Mouse (Mus musculus) midbrain, embryonic 14.5 days (tissue): ENCODE measurements around the gene Olfr30. TPM values are rescaled to one million over a fixed set of nuclear protein-coding genes. Genes with fewer than 3 reads are reported as not detected.
"Not testable (repeated sequence)": the region's sequence is repeated elsewhere in the genome, so short reads cannot be mapped to it uniquely, and the experiment has no call there.

ENCODE experiments used
- ATAC-seq: fragments of 200-750 bp; cut with Nextera tagmentation; 2 replicates; pipeline ENCODE4 v1.8.0; 2017; ENCODE audit warnings: moderate number of reproducible peaks, moderate library complexity; ENCODE audit not compliant: low FRiP score, low TSS enrichment
- DNase-seq: peaks from one replicate; pipeline ENCODE4 v3.0.0-alpha.2; 2015
- H3K27ac ChIP-seq: fragments of 300-500 bp; sonication (generic); replicated peaks from 2 replicates; pipeline ENCODE4 v1.5.1; 2014; ENCODE audit warnings: mild to moderate bottlenecking, low read depth, low read length, moderate library complexity
- H3K27me3 ChIP-seq: fragments of 300-500 bp; sonication (generic); 2 replicates; pipeline ENCODE4 v1.6.1; 2014; ENCODE audit warnings: low read length, control low read depth, mixed read lengths; ENCODE audit not compliant: control insufficient read depth, insufficient read depth
- H3K36me3 ChIP-seq: fragments of 300-500 bp; sonication (generic); 2 replicates; pipeline ENCODE4 v1.6.1; 2014; ENCODE audit warnings: low read length, control low read depth; ENCODE audit not compliant: control insufficient read depth, insufficient read depth
- H3K4me1 ChIP-seq: fragments of 300-500 bp; sonication (generic); 2 replicates; pipeline ENCODE4 v1.6.1; 2014; ENCODE audit warnings: mild to moderate bottlenecking, antibody characterized with exemption, low read length, control low read depth; ENCODE audit not compliant: control insufficient read depth, insufficient read depth
- H3K4me2 ChIP-seq: fragments of 300-500 bp; sonication (generic); 2 replicates; pipeline ENCODE4 v1.6.1; 2014; ENCODE audit warnings: mild to moderate bottlenecking, low read length, moderate library complexity
- H3K4me3 ChIP-seq: fragments of 300-500 bp; sonication (generic); replicated peaks from 2 replicates; pipeline ENCODE4 v1.5.1; 2014; ENCODE audit warnings: low read depth, low read length
- H3K9ac ChIP-seq: fragments of 300-500 bp; sonication (generic); replicated peaks from 2 replicates; pipeline ENCODE4 v1.6.1; 2014; ENCODE audit warnings: mild to moderate bottlenecking, low read length, moderate library complexity
- H3K9me3 ChIP-seq: fragments of 300-500 bp; sonication (generic); 2 replicates; pipeline ENCODE4 v1.6.1; 2016; ENCODE audit warnings: low read length, control low read depth, mixed read lengths; ENCODE audit not compliant: control insufficient read depth
- WGBS: fragments of 180-500 bp; shearing (Covaris S2); extraction: QIAGEN DNeasy Blood & Tissue Kit; methylation state at CpG from one replicate; pipeline ENCODE4 v1.1.7; 2014; 5-methylcytosine and 5-hydroxymethylcytosine counted together
- polyA plus RNA-seq: library from polyadenylated mRNA; unstranded; fragments of >200 nt; fragmentation: Nextera tagmentation; extraction: Ambion mirVana; gene quantifications from 2 replicates; pipeline ENCODE4 v1.2.1, GENCODE M21; 2014

Gene Olfr30
- not detected in 2 replicates for polyA plus RNA-seq

GRCm38 (mm10) chr11:58462170-58462569 lies at the start of gene Olfr30:
Gene Olfr30 (minus strand): TSS chr11:58462270.
- Histone ChIP-seq H3K9me3 (no peaks in the 10 kb centered on the region), H3K4me2 (no peak within 1 kb of the TSS), H3K27ac (no peak within 1 kb of the TSS), H3K27me3 (no peaks in the 10 kb centered on the region), H3K4me1 (no peaks in the 10 kb centered on the region), H3K4me3 (no peak within 1 kb of the TSS), H3K36me3 (no peaks in the 10 kb centered on the region), H3K9ac (no peak within 1 kb of the TSS)
- no peak for ATAC-seq
- DNase-seq: no peak

DNA sequence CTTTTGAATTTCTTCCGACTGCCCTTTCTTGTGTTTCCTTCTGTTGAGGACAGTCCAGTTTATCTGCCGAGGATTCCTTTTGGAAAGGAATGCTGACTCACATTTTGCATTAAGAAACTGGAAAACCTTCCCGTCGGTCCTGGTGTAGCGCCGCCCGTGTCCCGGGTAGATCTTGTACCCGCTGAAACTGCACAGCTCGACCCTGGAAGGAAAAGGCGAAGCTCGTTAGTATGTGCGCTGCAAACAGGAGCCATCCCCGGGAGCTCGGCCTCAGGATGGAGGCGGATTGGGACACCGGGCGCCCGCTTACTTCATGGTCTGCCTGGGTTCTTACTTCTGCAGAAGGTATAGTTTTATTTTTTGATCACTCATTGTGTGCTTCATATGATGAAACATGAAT lies 47.0 kb upstream of the Olfr30 start:
- not testable (repeated sequence) for H3K4me3 ChIP-seq, H3K4me1 ChIP-seq, H3K9me3 ChIP-seq, H3K4me2 ChIP-seq, H3K36me3 ChIP-seq, ATAC-seq, H3K27ac ChIP-seq, H3K27me3 ChIP-seq, DNase-seq, H3K9ac ChIP-seq
- 88% methylated on average over 19 of the region's 19 CpGs for WGBS

DNA sequence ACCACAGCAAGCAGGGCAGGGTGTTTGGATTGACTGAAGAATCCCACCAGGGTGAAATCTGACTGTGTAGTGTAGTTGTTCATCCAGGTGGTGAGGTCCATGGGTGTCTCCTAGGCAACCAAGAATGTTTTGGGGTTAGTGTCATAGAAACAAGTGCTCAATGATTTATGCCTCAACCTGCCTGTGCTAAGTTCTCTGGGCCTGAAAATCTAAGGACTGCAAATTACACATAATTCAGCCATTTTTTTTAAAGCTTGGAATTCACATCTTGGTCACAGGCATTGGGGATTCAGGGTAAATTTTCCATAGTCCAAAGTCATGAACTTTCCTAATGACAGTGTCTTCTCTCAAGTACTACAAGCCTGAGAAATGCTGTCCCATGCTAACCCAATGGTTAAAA lies 40.4 kb upstream of the Olfr30 start, which contains the start of gene Olfr331:
Olfr331 (minus strand) TSS at position 101 of the 400 bp plus-strand sequence.
- not testable (repeated sequence) for H3K27me3 ChIP-seq, H3K4me3 ChIP-seq, H3K4me2 ChIP-seq, H3K36me3 ChIP-seq, H3K27ac ChIP-seq, H3K9me3 ChIP-seq, DNase-seq, H3K9ac ChIP-seq, ATAC-seq, H3K4me1 ChIP-seq

DNA sequence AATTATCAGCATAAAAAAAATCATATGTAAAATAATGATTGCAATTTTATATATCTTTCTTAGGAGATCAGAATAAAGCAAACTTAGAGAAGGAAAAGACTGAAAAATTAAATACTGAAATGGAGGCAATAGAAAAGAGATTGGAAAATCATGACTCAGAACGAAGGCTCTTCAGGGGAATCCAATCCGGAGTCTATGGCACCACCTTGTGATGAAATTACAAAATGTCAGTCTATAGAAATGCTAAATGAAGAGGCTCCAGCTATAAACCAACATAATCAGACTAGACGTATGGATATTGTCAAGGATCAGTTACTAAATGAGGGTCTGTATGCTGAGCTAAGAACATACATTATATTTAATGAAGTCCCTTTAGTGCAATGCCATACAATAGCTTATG lies 37.2 kb upstream of the Olfr30 start:
- no peaks in the 10 kb centered on the region for H3K4me1 ChIP-seq
- no peak overlapping the region for H3K9ac ChIP-seq
- no peaks in the 10 kb centered on the region for H3K27me3 ChIP-seq
- H3K36me3 ChIP-seq: no peaks in the 10 kb centered on the region
- ATAC-seq: no peak
- no peak overlapping the region for H3K4me2 ChIP-seq
- 60% methylated on average over 3 of the region's 3 CpGs for WGBS
- no peak overlapping the region for H3K27ac ChIP-seq
- H3K9me3 ChIP-seq: no peaks in the 10 kb centered on the region
- H3K4me3 ChIP-seq: no peak overlapping the region
- DNase-seq: peak; percentile 77

DNA sequence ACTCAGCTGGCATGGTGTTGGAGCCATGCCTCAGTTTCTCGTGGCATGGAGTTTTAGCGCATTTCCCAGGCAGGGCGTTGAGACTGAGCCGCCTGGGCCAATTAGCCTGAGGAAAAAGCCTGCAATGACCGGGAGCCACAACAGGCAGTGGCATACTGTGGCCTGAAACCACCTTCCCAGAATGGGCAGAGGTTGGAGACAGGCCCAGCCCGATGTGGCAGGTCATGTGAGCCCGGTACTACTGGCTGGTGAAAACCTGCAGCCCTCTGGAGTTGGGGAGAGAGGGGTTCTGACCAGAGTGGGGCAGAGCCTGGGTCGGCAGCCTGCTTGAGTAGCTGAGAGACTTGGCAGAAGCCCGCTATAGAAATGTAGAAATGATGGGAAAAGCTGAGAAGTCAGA lies 36.7 kb upstream of the Olfr30 start:
- Histone ChIP-seq H3K9me3 (no peaks in the 10 kb centered on the region), H3K36me3 (no peaks in the 10 kb centered on the region), H3K9ac (no peak overlapping the region), H3K4me3 (no peak overlapping the region), H3K27me3 (no peaks in the 10 kb centered on the region), H3K4me1 (no peaks in the 10 kb centered on the region), H3K4me2 (no peak overlapping the region), H3K27ac (no peak overlapping the region)
- ATAC-seq (no peak), DNase-seq (no peak)
- 87% methylated on average over 9 of the region's 9 CpGs for WGBS

GRCm38 (mm10) chr11:58492455-58492854 lies 30.4 kb upstream of the Olfr30 start, which contains the start of gene Olfr332:
Gene Olfr332 (minus strand): TSS chr11:58492555.
- Histone ChIP-seq H3K27me3 (no peaks in the 10 kb centered on the region), H3K36me3 (no peaks in the 10 kb centered on the region), H3K4me1 (no peaks in the 10 kb centered on the region), H3K4me3 (no peak within 1 kb of the TSS), H3K9me3 (no peaks in the 10 kb centered on the region), H3K9ac (no peak within 1 kb of the TSS), H3K27ac (no peak within 1 kb of the TSS), H3K4me2 (no peak within 1 kb of the TSS)
- no peak for ATAC-seq
- DNase-seq: no peak
- WGBS: 81% methylated on average over 2 of the region's 2 CpGs

DNA sequence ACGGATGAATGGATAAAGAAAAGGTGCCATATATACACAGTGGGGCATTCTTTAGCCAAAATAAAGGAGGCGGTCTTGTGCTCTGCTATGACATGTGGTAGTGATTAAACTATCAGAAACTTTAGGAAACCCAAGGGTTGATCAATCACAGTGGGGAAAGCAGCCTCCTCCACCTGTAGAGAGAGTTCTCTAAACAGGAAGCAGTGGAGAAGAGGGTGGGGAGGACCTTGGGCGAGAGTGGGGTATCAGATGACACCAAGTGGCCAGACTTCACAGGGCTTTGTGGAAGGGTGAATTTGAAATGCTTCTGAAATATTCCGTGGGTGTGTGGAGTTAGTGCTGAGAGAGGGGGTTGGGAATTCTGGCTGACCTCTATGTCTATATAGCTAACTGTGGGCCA lies 8.5 kb downstream of the Olfr30 start:
- Histone ChIP-seq H3K27ac (no peak overlapping the region), H3K36me3 (no peaks in the 10 kb centered on the region), H3K9ac (no peak overlapping the region), H3K9me3 (peaks cover 3% of the 10 kb centered on the region; the same call in 1 of the 2 replicates), H3K27me3 (no peaks in the 10 kb centered on the region), H3K4me3 (no peak overlapping the region), H3K4me2 (no peak overlapping the region), H3K4me1 (no peaks in the 10 kb centered on the region)
- no peak for DNase-seq
- 78% methylated on average over 4 of the region's 4 CpGs for WGBS
- ATAC-seq: no peak

DNA sequence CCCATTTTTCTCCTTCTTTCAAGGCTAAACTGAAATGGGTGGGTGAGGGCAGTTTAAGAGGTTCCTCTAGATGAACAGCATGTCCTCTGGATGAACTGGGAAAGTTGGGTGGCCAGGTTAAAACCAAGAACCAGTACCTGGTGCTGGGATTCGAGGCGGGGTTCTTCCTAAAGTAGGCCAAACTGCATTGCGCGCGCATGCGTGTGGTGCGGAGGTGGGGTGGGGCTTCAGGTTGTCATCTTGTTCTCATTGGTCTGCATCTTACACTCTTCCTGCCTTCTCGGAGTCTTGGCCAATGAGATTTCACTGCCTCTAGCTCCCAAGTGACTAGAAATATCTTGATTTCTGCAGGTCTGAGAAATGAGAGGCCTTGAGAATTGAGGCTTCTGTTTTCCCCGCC lies 9.3 kb downstream of the Olfr30 start, which contains the start of gene Lypd9:
Lypd9 (minus strand) TSS at position 165 of the 400 bp plus-strand sequence.
- no peak within 1 kb of the TSS for H3K4me3 ChIP-seq
- no peak within 1 kb of the TSS for H3K9ac ChIP-seq
- H3K27ac ChIP-seq: no peak within 1 kb of the TSS
- 96% methylated on average over 9 of the region's 9 CpGs for WGBS
- H3K4me2 ChIP-seq: no peak within 1 kb of the TSS
- H3K27me3 ChIP-seq: no peaks in the 10 kb centered on the region
- H3K9me3 ChIP-seq: peaks cover 3% of the 10 kb centered on the region; the same call in 1 of the 2 replicates
- no peak for ATAC-seq
- no peaks in the 10 kb centered on the region for H3K36me3 ChIP-seq
- no peaks in the 10 kb centered on the region for H3K4me1 ChIP-seq
- no peak for DNase-seq

DNA sequence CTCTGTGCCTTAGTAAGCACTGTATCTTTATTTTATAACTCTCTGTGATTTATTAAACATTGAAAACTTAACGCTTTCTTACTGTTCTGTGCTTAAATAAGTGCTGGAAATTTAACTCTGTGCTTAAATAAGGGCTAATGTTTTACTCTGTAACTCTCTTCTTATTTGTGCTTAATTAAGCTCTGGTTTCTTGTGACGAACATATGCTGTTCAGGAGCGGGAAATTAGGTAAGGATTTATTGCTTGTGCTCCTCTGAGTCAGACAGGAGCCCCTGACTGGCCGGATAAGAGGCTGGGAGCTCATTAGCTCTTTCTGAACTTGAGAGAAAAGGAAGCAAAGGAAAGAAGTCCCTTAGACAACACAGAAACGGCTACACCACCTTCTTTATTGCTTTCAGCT lies 24.2 kb downstream of the Olfr30 start:
- no peak overlapping the region for H3K4me2 ChIP-seq
- no peaks in the 10 kb centered on the region for H3K4me1 ChIP-seq
- no peak overlapping the region for H3K9ac ChIP-seq
- no peaks in the 10 kb centered on the region for H3K27me3 ChIP-seq
- no peaks in the 10 kb centered on the region for H3K36me3 ChIP-seq
- no peak overlapping the region for H3K4me3 ChIP-seq
- no peak overlapping the region for H3K27ac ChIP-seq
- 74% methylated on average over 5 of the region's 5 CpGs for WGBS
- ATAC-seq: no peak
- H3K9me3 ChIP-seq: no peaks in the 10 kb centered on the region
- no peak for DNase-seq
